Mouse (Mus musculus): ENCODE measurements around the gene Slc36a1. TPM values are rescaled to one million over a fixed set of nuclear protein-coding genes. Genes with fewer than 3 reads are reported as not detected.

Slc36a1 gene
- total and polyA plus RNA-seq, 3 experiments, result 0.51 to 5.0 (median 2.5) TPM

DNA sequence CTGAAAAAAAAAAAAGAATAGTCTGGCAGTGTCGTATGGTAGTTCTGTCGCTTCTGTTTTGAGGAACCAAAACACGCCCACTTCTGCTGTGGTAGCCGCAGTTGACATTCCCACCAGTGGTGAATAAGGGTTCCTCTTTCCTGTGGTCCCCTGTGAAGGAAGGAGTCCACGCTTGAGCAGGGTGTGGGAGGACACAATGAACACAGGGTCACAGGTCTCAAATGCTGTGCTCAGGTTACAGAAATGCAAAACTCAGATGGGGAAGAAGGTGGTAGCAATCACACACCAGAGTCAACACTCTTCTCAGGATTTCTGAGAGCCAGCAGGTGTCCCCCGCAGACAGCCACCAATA is 49.1 kb upstream of the Slc36a1 start (continued):
- TF ChIP-seq ELF1 (IDR thresholded peaks at IDR 0.05; ENCODE audit: low read depth, low read length) (no peak), USF1 (IDR thresholded peaks at IDR 0.05; ENCODE audit: low read depth, low read length) (no peak), CHD1 (IDR thresholded peaks at IDR 0.05; ENCODE audit: low read depth, low read length) (no peak), EP300 (IDR thresholded peaks at IDR 0.05; ENCODE audit: low read length) (peak; percentile 89), GABPA (IDR thresholded peaks at IDR 0.05; ENCODE audit: insufficient replicate concordance, low read depth, low read length) (no peak), IRF4 (IDR thresholded peaks at IDR 0.05; ENCODE audit: low read depth, low read length) (peak; percentile 78), TBP (conservative IDR thresholded peaks at IDR 0.05; ENCODE audit: low read depth, low read length) (0 out of 2 replicates have a peak, but pooled peaks have one; percentile 31), MXI1 (IDR thresholded peaks at IDR 0.05; ENCODE audit: low read depth, low read length) (peak; percentile 81), JUN (IDR thresholded peaks at IDR 0.05; ENCODE audit: insufficient read depth, low read depth, low read length) (no peak), MEF2A (IDR thresholded peaks at IDR 0.05; ENCODE audit: borderline replicate concordance, low read depth, low read length) (peak; percentile 47; the same call in 1 of the 2 replicates)

DNA sequence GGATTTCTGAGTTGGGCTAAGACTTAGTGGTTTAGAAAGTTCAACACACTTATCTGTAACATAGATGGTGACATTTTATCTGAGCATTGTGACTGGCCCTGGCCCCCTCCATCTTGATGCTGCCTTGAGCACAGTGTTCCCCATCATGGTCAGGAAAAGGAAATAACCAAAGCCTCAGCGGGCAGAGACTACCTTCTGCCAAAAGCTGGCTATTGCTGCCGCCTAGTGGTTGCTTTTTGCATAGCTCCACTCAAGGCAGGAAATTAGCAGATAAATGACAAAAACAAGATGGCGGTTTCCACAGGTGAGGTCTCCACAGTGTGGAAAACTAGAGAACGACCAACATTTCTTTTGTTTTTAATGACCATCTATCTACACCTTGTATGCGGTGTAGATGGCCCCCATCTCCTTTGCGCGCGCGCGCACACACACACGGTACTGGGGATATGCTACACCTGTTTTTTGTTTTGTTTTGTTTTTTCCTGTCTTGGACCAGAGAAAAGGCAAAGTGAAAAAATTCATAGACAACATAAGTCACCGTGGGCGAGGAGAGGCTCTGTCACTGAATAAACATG is 45.3 kb upstream of the Slc36a1 start:
- Histone ChIP-seq H3K4me1 (ENCODE audit: control insufficient read depth in 1 of 2, insufficient read depth in 2 of 2) (peaks cover 17 to 47% of the 10 kb centered on the region in 2 experiments; a peak in 3 of 4 replicates), H3K9me3 (replicated peaks; ENCODE audit: low read length) (no peaks in the 10 kb centered on the region), H3K4me2 (ENCODE audit: insufficient read depth, low read depth, poor library complexity, severe bottlenecking) (no peak overlapping the region), H3K79me2 (replicated peaks; ENCODE audit: control insufficient read depth, extremely low read depth, insufficient read depth, poor library complexity, severe bottlenecking) (no peaks in the 10 kb centered on the region), H3K4me3 (replicated peaks in 1 of 3; ENCODE audit: low read depth in 2 of 3, low read length in 2 of 3, poor library complexity in 1 of 3) (no peak overlapping the region), H3K36me3 (replicated peaks in 1 of 2; ENCODE audit: control insufficient read depth in 1 of 2, insufficient read depth in 1 of 2, low read length in 1 of 2) (no peaks in the 10 kb centered on the region), H3K27ac (ENCODE audit: insufficient read depth, low read depth) (no peak overlapping the region), H3K27me3 (replicated peaks) (peaks cover 2% of the 10 kb centered on the region), H3K9ac (ENCODE audit: insufficient read depth, low read depth) (no peak overlapping the region)
- peak; percentile 96 for DNase-seq (ENCODE audit: extremely low read depth)
- dilution Hi-C loops (cut with MboI; ENCODE audit: extremely low pct_ligation_motif_present, extremely low pct_unique_long_range_greater_than_20kb, low sequenced_read_pairs) (no loop called here), in situ Hi-C loops (cut with MboI; ENCODE audit: low pct_ligation_motif_present, low pct_unique_long_range_greater_than_20kb, low sequenced_read_pairs) (loop anchor here (10.0 kb wide), 1 partner anchor 274 kb away; no protein-coding TSS in a partner anchor)
- peak; percentile 99 for TF ChIP-seq SMC3 (IDR thresholded peaks at IDR 0.05; ENCODE audit: low read depth, low read length)
- peak; percentile 98 to 99 for TF ChIP-seq CTCF (conservative IDR thresholded peaks at IDR 0.05 in 1 of 2, IDR thresholded peaks at IDR 0.05 in 1 of 2; ENCODE audit: low read depth in 2 of 2, low read length in 2 of 2)
- TF ChIP-seq ETS1 (conservative IDR thresholded peaks at IDR 0.05; ENCODE audit: low read depth, low read length), result no peak
- no peak for TF ChIP-seq UBTF (IDR thresholded peaks at IDR 0.05; ENCODE audit: low read depth, low read length)
- TF ChIP-seq MAZ (IDR thresholded peaks at IDR 0.05; ENCODE audit: low read depth, low read length), result no peak
- no peak for TF ChIP-seq CHD1 (IDR thresholded peaks at IDR 0.05; ENCODE audit: low read depth, low read length)
- peak; percentile 95 for TF ChIP-seq ZC3H11A (IDR thresholded peaks at IDR 0.05; ENCODE audit: low read depth, low read length)
- peak; percentile 46 for TF ChIP-seq NRF1 (IDR thresholded peaks at IDR 0.05; ENCODE audit: low read depth, low read length)
- peak; percentile 37; the same call in 1 of the 2 replicates for TF ChIP-seq TBP (conservative IDR thresholded peaks at IDR 0.05; ENCODE audit: low read depth, low read length)
- no peak for TF ChIP-seq KAT2A (IDR thresholded peaks at IDR 0.05; ENCODE audit: insufficient replicate concordance, low read length)
- TF ChIP-seq NELFE (IDR thresholded peaks at IDR 0.05; ENCODE audit: low read depth, low read length), result peak; percentile 65; the same call in 1 of the 2 replicates
- TF ChIP-seq MEF2A (IDR thresholded peaks at IDR 0.05; ENCODE audit: borderline replicate concordance, low read depth, low read length), result 0 out of 2 replicates have a peak, but pooled peaks have one; percentile 23
- peak; percentile 61 for TF ChIP-seq HCFC1 (IDR thresholded peaks at IDR 0.05; ENCODE audit: low read depth, low read length)
- TF ChIP-seq TCF12 (IDR thresholded peaks at IDR 0.05; ENCODE audit: low read depth, low read length), result peak; percentile 74; the same call in 1 of the 2 replicates
- TF ChIP-seq RAD21 (IDR thresholded peaks at IDR 0.05; ENCODE audit: low read depth, low read length), result peak; percentile 98
- peak; percentile 73 for TF ChIP-seq IRF4 (IDR thresholded peaks at IDR 0.05; ENCODE audit: low read depth, low read length)
- peak; percentile 73 for TF ChIP-seq ELF1 (IDR thresholded peaks at IDR 0.05; ENCODE audit: low read depth, low read length)
- TF ChIP-seq MYC (IDR thresholded peaks at IDR 0.05; ENCODE audit: low read depth, low read length), result 0 out of 2 replicates have a peak, but pooled peaks have one; percentile 24
